ENCODE assay signal across 8 mouse cellular contexts in the genomic region with DNA sequence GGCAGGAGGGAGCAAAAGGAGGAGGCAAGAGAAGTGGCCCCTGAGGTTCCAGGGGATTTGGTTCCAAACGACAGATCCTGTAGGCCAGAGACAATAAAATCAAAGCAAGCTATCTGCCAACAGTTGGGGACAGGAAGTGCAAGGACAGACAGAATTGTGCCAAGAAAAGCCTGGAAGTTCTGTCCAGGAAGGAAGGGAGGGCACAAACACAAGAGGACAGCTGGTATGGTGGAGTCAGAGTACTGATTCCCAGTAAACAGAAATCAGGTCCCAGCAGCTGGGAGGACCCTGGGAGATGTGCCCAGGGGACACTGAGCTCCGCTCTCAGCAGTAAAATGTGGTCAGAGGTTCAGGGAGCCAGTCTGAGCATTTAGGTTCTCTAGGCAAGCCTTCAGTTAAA. TPM values are rescaled to one million over a fixed set of nuclear protein-coding genes. Genes with fewer than 3 reads are reported as not detected.
DNase-seq lines count a peak whose midpoint lies in the region; ATAC-seq lines count a peak whose summit lies in the region.

No protein-coding gene starts in this region.

- no peak overlapping the region for H3K4me2 ChIP-seq in heart, embryonic 11.5 days

- H3K4me3 ChIP-seq in heart, embryonic 11.5 days (ENCODE audit: low read depth, low read length), result no peak overlapping the region

- 44% methylated on average over 2 of the region's 2 CpGs for WGBS in heart, embryonic 11.5 days (ENCODE audit: insufficient replicate concordance)

- H3K9ac ChIP-seq in heart, embryonic 11.5 days (ENCODE audit: low read depth, low read length), result no peak overlapping the region

- no peak for ATAC-seq in heart, embryonic 11.5 days (replicated peaks; ENCODE audit: insufficient number of reproducible peaks, low FRiP score, low TSS enrichment)

- no peaks in the 10 kb centered on the region for H3K9me3 ChIP-seq in heart, embryonic 11.5 days (replicated peaks; ENCODE audit: control insufficient read depth, low read length)

- peak; percentile 5 for DNase-seq in cerebellum, adult 11 months
- no peak for DNase-seq in cerebellum, adult 8-10 months
- DNase-seq in brain, adult 2 months (ENCODE audit: low read depth, low spot score), result peak; percentile 66
- DNase-seq in kidney, postnatal 36 days, result peak; percentile 30 to 61
- DNase-seq in ovary, postnatal 14 days (ENCODE audit: low spot score), result no peak
- no peak for DNase-seq in ovary, postnatal 10 days (ENCODE audit: low spot score)
- DNase-seq in testis, postnatal 14 days (ENCODE audit: low spot score), result no peak

- H3K27me3 ChIP-seq in heart, embryonic 11.5 days (ENCODE audit: control insufficient read depth, insufficient read depth, low read length), result no peaks in the 10 kb centered on the region

- no peaks in the 10 kb centered on the region for H3K36me3 ChIP-seq in heart, embryonic 11.5 days (ENCODE audit: control insufficient read depth, insufficient read depth, low read length)

- 0 out of 2 replicates have a peak overlapping the region, but pooled peaks have one; percentile 24 for H3K27ac ChIP-seq in heart, embryonic 11.5 days (ENCODE audit: low read depth, low read length)

- peaks cover 23% of the 10 kb centered on the region for H3K4me1 ChIP-seq in heart, embryonic 11.5 days (ENCODE audit: control insufficient read depth, insufficient read depth, low read length)

RNA-seq across cellular contexts. Expression of a gene that starts 38.2 kb away (rescaled TPM):
- polyA plus RNA-seq in heart, embryonic 11.5 days (2014; fragmentation: Nextera tagmentation; extraction: Ambion mirVana), result 6.1 and 6.6 TPM in 2 replicates

Comparison
In these comparisons a context has a peak if more than half of its experiments do, and no peak if none do; other contexts are left out.
1. DNase-seq: peak in cerebellum, adult 11 months (single experiment), brain, adult 2 months (single experiment) and kidney, postnatal 36 days (2 of 2); none in cerebellum, adult 8-10 months (single experiment), ovary, postnatal 14 days (single experiment), ovary, postnatal 10 days (single experiment) and testis, postnatal 14 days (single experiment).